ENCODE assay signal across 18 mouse cellular contexts in the genomic region with DNA sequence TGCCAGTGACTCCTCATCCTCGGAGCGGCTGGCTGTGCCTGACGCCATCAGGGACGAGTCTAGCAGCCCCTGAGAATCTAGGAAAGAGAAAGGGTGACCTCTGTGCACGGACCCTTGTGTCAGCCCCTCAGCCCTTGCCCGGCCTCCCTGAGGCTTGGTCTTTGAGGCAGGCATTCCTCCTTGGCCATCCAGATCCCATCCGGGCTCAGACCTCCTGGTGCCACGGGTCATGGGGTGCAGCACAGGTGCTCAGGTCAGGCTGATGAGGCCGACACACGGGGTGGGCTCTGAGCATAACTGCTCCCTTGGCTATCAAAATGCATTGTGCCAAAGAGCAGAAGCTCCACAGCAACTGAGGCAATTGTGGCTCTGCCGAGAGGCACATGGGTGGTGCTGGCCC. TPM values are rescaled to one million over a fixed set of nuclear protein-coding genes. Genes with fewer than 3 reads are reported as not detected.
DNase-seq lines count a peak whose midpoint lies in the region; ATAC-seq and TF ChIP-seq lines count a peak whose summit lies in the region.
"Had no signal": no experiment of that assay in that cellular context is flagged by ENCODE, and none has a peak within 500 bp of the region (broad histone marks: within the 10 kb centered on the region; RNA-seq: fewer than 3 reads in every experiment).

No protein-coding gene starts in this region.

- no peak overlapping the region for H3K4me2 ChIP-seq in kidney, embryonic 14.5 days (replicated peaks; ENCODE audit: low read depth, low read length)
- H3K4me2 ChIP-seq in midbrain, embryonic 13.5 days (replicated peaks) = 0 out of 2 replicates have a peak overlapping the region, but pooled peaks have one; percentile 93
- no peak overlapping the region for H3K4me2 ChIP-seq in midbrain, postnatal 0 days (ENCODE audit: low read depth, low read length, poor library complexity, severe bottlenecking)

- no peaks in the 10 kb centered on the region for H3K9me3 ChIP-seq in kidney, embryonic 14.5 days (ENCODE audit: control insufficient read depth, low read length)
- H3K9me3 ChIP-seq in midbrain, embryonic 13.5 days = no peaks in the 10 kb centered on the region
- no peaks in the 10 kb centered on the region for H3K9me3 ChIP-seq in midbrain, postnatal 0 days (ENCODE audit: low read length)
- H3K9me3 ChIP-seq: neural tube, embryonic 15.5 days had no signal

- H3K36me3 ChIP-seq in heart, adult 2 months (ENCODE audit: control insufficient read depth, insufficient read depth, low read length) = no peaks in the 10 kb centered on the region
- peaks cover 39% of the 10 kb centered on the region for H3K36me3 ChIP-seq in kidney, embryonic 14.5 days (ENCODE audit: control insufficient read depth, insufficient read depth, low read length)
- peaks cover 50% of the 10 kb centered on the region for H3K36me3 ChIP-seq in midbrain, embryonic 13.5 days
- peaks cover 23% of the 10 kb centered on the region for H3K36me3 ChIP-seq in midbrain, postnatal 0 days (ENCODE audit: insufficient read depth, low read length)

- H3K9ac ChIP-seq in heart, adult 2 months (ENCODE audit: low read depth, low read length) = peak overlapping the region; percentile 44
- peak overlapping the region; percentile 23; the same call in 1 of the 2 replicates for H3K9ac ChIP-seq in kidney, embryonic 14.5 days (ENCODE audit: low read depth, low read length)
- 0 out of 2 replicates have a peak overlapping the region, but pooled peaks have one; percentile 28 for H3K9ac ChIP-seq in midbrain, embryonic 13.5 days (replicated peaks)
- no peak overlapping the region for H3K9ac ChIP-seq in midbrain, postnatal 0 days (replicated peaks; ENCODE audit: low read length, poor library complexity, severe bottlenecking)
- H3K9ac ChIP-seq: hindbrain, embryonic 14.5 days; neural tube, embryonic 15.5 days had no signal

- intact Hi-C loops in heart, adult 2 months (cut with DNase I) = no loop called here

- ATAC-seq in kidney, embryonic 14.5 days (ENCODE audit: low FRiP score, low TSS enrichment) = no peak
- no peak for ATAC-seq in midbrain, embryonic 13.5 days
- ATAC-seq in midbrain, postnatal 0 days (ENCODE audit: low FRiP score) = no peak

- no peaks in the 10 kb centered on the region for H3K79me2 ChIP-seq in heart, adult 2 months (replicated peaks; ENCODE audit: control insufficient read depth, insufficient read depth, low read length)

- peak overlapping the region; percentile 33 for H3K4me3 ChIP-seq in heart, adult 2 months
- no peak overlapping the region for H3K4me3 ChIP-seq in kidney, embryonic 14.5 days (ENCODE audit: low read length)
- no peak overlapping the region for H3K4me3 ChIP-seq in midbrain, embryonic 13.5 days (replicated peaks)
- H3K4me3 ChIP-seq in midbrain, postnatal 0 days (ENCODE audit: low read depth, low read length) = no peak overlapping the region
- no peak overlapping the region for H3K4me3 ChIP-seq in olfactory bulb, adult 2 months (ENCODE audit: insufficient read depth, low read depth, low read length)
- H3K4me3 ChIP-seq: neural tube, embryonic 15.5 days had no signal

- H3K27me3 ChIP-seq in heart, adult 2 months (ENCODE audit: control insufficient read depth, insufficient read depth, low read length) = no peaks in the 10 kb centered on the region
- no peaks in the 10 kb centered on the region for H3K27me3 ChIP-seq in kidney, embryonic 14.5 days (ENCODE audit: control insufficient read depth, insufficient read depth, low read length)
- no peaks in the 10 kb centered on the region for H3K27me3 ChIP-seq in midbrain, embryonic 13.5 days
- H3K27me3 ChIP-seq in midbrain, postnatal 0 days (ENCODE audit: insufficient read depth, low read length) = no peaks in the 10 kb centered on the region
- H3K27me3 ChIP-seq: CH12.LX; neural tube, embryonic 15.5 days had no signal

- TF ChIP-seq POLR2A in heart, adult 2 months (IDR thresholded peaks at IDR 0.05; ENCODE audit: insufficient read depth, low read depth, low read length) = no peak
- no peak for TF ChIP-seq POLR2A in olfactory bulb, adult 2 months (IDR thresholded peaks at IDR 0.05; ENCODE audit: insufficient read depth, low read depth, low read length)

- WGBS in heart, adult 2 months = 61% methylated on average over 11 of the region's 11 CpGs
- 78% methylated on average over 10 of the region's 11 CpGs for WGBS in kidney, embryonic 14.5 days
- 92% methylated on average over 11 of the region's 11 CpGs for WGBS in midbrain, embryonic 13.5 days
- WGBS in midbrain, postnatal 0 days = 89% methylated on average over 11 of the region's 11 CpGs
- WGBS in olfactory bulb, adult 2 months = 89% methylated on average over 11 of the region's 11 CpGs

- no peak for DNase-seq in heart, adult 2 months
- DNase-seq in heart, postnatal 4 days = no peak
- no peak for DNase-seq in kidney, postnatal 4 days
- no peak for DNase-seq in midbrain, postnatal 0 days (ENCODE audit: low spot score)
- DNase-seq in frontal cortex, postnatal 25 days (ENCODE audit: low spot score in 2 of 2) = no peak
- DNase-seq: adrenal gland, adult 2 months; cerebellum, adult 8-10 months; kidney, adult 18-20 months; right cerebral cortex, adult 18-20 months had no signal

- peak overlapping the region; percentile 85 for H3K27ac ChIP-seq in heart, adult 2 months
- no peak overlapping the region for H3K27ac ChIP-seq in kidney, embryonic 14.5 days (ENCODE audit: low read depth, low read length)
- no peak overlapping the region for H3K27ac ChIP-seq in midbrain, embryonic 13.5 days
- no peak overlapping the region for H3K27ac ChIP-seq in midbrain, postnatal 0 days (ENCODE audit: low read depth, low read length)
- H3K27ac ChIP-seq in olfactory bulb, adult 2 months (ENCODE audit: insufficient read depth, low read depth, low read length) = peak overlapping the region; percentile 93
- H3K27ac ChIP-seq: hindbrain, embryonic 14.5 days; macrophage; neural tube, embryonic 15.5 days; stomach, postnatal 0 days had no signal

- no peak for TF ChIP-seq EP300 in heart, adult 2 months (IDR thresholded peaks at IDR 0.05; ENCODE audit: insufficient read depth, low read depth, low read length)

- TF ChIP-seq CTCF in heart, adult 2 months (IDR thresholded peaks at IDR 0.05) = no peak
- TF ChIP-seq CTCF in midbrain, postnatal 0 days (IDR thresholded peaks at IDR 0.05) = no peak
- TF ChIP-seq CTCF in olfactory bulb, adult 2 months (IDR thresholded peaks at IDR 0.05; ENCODE audit: insufficient read depth, low read depth, low read length) = no peak

- peaks cover 2% of the 10 kb centered on the region; the same call in 1 of the 2 replicates for H3K4me1 ChIP-seq in heart, adult 2 months (ENCODE audit: control insufficient read depth, insufficient read depth, low read length)
- H3K4me1 ChIP-seq in kidney, embryonic 14.5 days (ENCODE audit: control insufficient read depth, insufficient read depth, low read length) = peaks cover 29% of the 10 kb centered on the region
- H3K4me1 ChIP-seq in midbrain, embryonic 13.5 days (replicated peaks) = peaks cover 26% of the 10 kb centered on the region
- 0 out of 2 replicates have a peak, but pooled peaks cover 3% of the 10 kb centered on the region for H3K4me1 ChIP-seq in midbrain, postnatal 0 days (ENCODE audit: insufficient read depth, low read length)
- peaks cover 40% of the 10 kb centered on the region for H3K4me1 ChIP-seq in olfactory bulb, adult 2 months (ENCODE audit: control insufficient read depth, insufficient read depth, low read length)

RNA-seq across cellular contexts. Expression of a gene that starts 1.8 kb away (rescaled TPM):
- total RNA-seq in heart, adult 2 months (2021) = 10 to 100 TPM; 44.2 to 52.3 TPM
- polyA plus RNA-seq in heart, adult 2 months (2012; rRNA removed) = 62.1 and 67.1 TPM in 2 replicates
- 10 to 100 TPM; 82.4 to 88.4 TPM for total RNA-seq in heart, postnatal 4 days (2021)
- 180 and 182 TPM in 2 replicates for polyA plus RNA-seq in kidney, embryonic 14.5 days (2014; fragmentation: Nextera tagmentation; extraction: Ambion mirVana)
- polyA plus RNA-seq in midbrain, embryonic 13.5 days (2015; fragmentation: Nextera tagmentation; extraction: Ambion mirVana) = 218 TPM in 2 replicates
- total RNA-seq in midbrain, postnatal 0 days (2014; rRNA removed) = 223 and 225 TPM in 2 replicates
- 207 and 222 TPM in 2 replicates for polyA plus RNA-seq in midbrain, postnatal 0 days (2015; fragmentation: Nextera tagmentation; extraction: Ambion mirVana)
- not detected in 2 replicates for polyA plus RNA-seq in olfactory bulb, adult 2 months (2012; ENCODE audit: insufficient read depth, insufficient read length, low replicate concordance, missing spikeins)

RNA-seq across cellular contexts. Expression of a gene that starts 25.3 kb away (rescaled TPM):
- under 1 TPM; 0.05 to 0.08 TPM for total RNA-seq in heart, adult 2 months (2021)
- polyA plus RNA-seq in heart, adult 2 months (2012; rRNA removed) = 0.23 and 0.37 TPM in 2 replicates
- total RNA-seq in heart, postnatal 4 days (2021) = under 1 TPM; 0.41 to 0.54 TPM
- polyA plus RNA-seq in kidney, embryonic 14.5 days (2014; fragmentation: Nextera tagmentation; extraction: Ambion mirVana) = 0.46 and 1.4 TPM in 2 replicates
- 0.19 and 0.61 TPM in 2 replicates for polyA plus RNA-seq in midbrain, embryonic 13.5 days (2015; fragmentation: Nextera tagmentation; extraction: Ambion mirVana)
- 1.6 and 3.6 TPM in 2 replicates for total RNA-seq in midbrain, postnatal 0 days (2014; rRNA removed)
- 0.60 and 0.67 TPM in 2 replicates for polyA plus RNA-seq in midbrain, postnatal 0 days (2015; fragmentation: Nextera tagmentation; extraction: Ambion mirVana)
- not detected in 2 replicates for polyA plus RNA-seq in olfactory bulb, adult 2 months (2012; ENCODE audit: insufficient read depth, insufficient read length, low replicate concordance, missing spikeins)
- total RNA-seq: CH12.LX; monocyte, adult 5-6 weeks had no signal
- polyA plus RNA-seq: macrophage had no signal

RNA-seq across cellular contexts. Expression of a gene that starts 44.9 kb away (rescaled TPM):
- 10 to 100 TPM; 18.9 to 23.4 TPM for total RNA-seq in heart, adult 2 months (2021)
- 39.5 and 39.7 TPM in 2 replicates for polyA plus RNA-seq in heart, adult 2 months (2012; rRNA removed)
- total RNA-seq in heart, postnatal 4 days (2021) = 10 to 100 TPM; 36.5 to 41.4 TPM
- 39.5 and 63.9 TPM in 2 replicates for polyA plus RNA-seq in kidney, embryonic 14.5 days (2014; fragmentation: Nextera tagmentation; extraction: Ambion mirVana)
- polyA plus RNA-seq in midbrain, embryonic 13.5 days (2015; fragmentation: Nextera tagmentation; extraction: Ambion mirVana) = 115 and 125 TPM in 2 replicates
- 95.5 and 97.9 TPM in 2 replicates for total RNA-seq in midbrain, postnatal 0 days (2014; rRNA removed)
- 99.6 and 107 TPM in 2 replicates for polyA plus RNA-seq in midbrain, postnatal 0 days (2015; fragmentation: Nextera tagmentation; extraction: Ambion mirVana)
- not detected in 2 replicates for polyA plus RNA-seq in olfactory bulb, adult 2 months (2012; ENCODE audit: insufficient read depth, insufficient read length, low replicate concordance, missing spikeins)

RNA-seq across cellular contexts. Expression of a gene that starts 45.8 kb away (rescaled TPM):
- not detected for total RNA-seq in heart, adult 2 months (2021)
- polyA plus RNA-seq in heart, adult 2 months (2012; rRNA removed) = 0.20 TPM in 1 of 2 replicates, not detected in the other
- under 1 TPM in 1 of 2 experiments, not detected in 1; 0.17 TPM for total RNA-seq in heart, postnatal 4 days (2021)
- polyA plus RNA-seq in kidney, embryonic 14.5 days (2014; fragmentation: Nextera tagmentation; extraction: Ambion mirVana) = 0.07 and 0.22 TPM in 2 replicates
- polyA plus RNA-seq in midbrain, embryonic 13.5 days (2015; fragmentation: Nextera tagmentation; extraction: Ambion mirVana) = 0.35 TPM in 2 replicates
- total RNA-seq in midbrain, postnatal 0 days (2014; rRNA removed) = 0.38 and 2.3 TPM in 2 replicates
- 1.4 and 1.6 TPM in 2 replicates for polyA plus RNA-seq in midbrain, postnatal 0 days (2015; fragmentation: Nextera tagmentation; extraction: Ambion mirVana)
- polyA plus RNA-seq in olfactory bulb, adult 2 months (2012; ENCODE audit: insufficient read depth, insufficient read length, low replicate concordance, missing spikeins) = not detected in 2 replicates
- total RNA-seq: monocyte, adult 5-6 weeks had no signal
- polyA plus RNA-seq: macrophage; stomach, postnatal 0 days had no signal

Comparison
In these comparisons a context has a peak if more than half of its experiments do, and no peak if none do; other contexts are left out.
1. H3K27ac ChIP-seq: peak in heart, adult 2 months (single experiment) and olfactory bulb, adult 2 months (single experiment); none in kidney, embryonic 14.5 days (single experiment), midbrain, embryonic 13.5 days (single experiment) and midbrain, postnatal 0 days (single experiment).